In the genomic region with DNA sequence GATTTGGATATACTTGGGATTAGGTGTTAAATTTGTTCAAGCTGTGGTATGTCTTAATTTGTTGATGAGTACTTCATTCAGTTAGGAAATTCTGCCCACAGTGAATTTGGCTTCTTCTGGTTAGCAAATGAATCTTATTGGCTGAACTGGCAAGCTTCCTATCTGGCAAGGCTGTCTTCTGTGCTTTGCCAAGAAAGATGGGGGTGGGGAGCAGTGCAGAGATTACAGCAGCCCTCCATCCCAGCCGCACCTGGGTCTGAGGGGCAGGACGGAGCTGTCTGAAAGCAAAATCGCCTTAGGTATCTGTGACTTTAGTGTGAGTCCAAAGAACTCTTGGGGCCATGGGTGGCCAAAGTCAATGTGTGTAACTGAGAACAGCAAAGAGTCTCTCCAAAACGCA, we compare ENCODE assay signal across 17 mouse cellular contexts. TPM values are rescaled to one million over a fixed set of nuclear protein-coding genes. Genes with fewer than 3 reads are reported as not detected.
DNase-seq lines count a peak whose midpoint lies in the region; ATAC-seq and TF ChIP-seq lines count a peak whose summit lies in the region.
"Had no signal": no experiment of that assay in that cellular context is flagged by ENCODE, and none has a peak within 500 bp of the region (broad histone marks: within the 10 kb centered on the region; RNA-seq: fewer than 3 reads in every experiment).

No protein-coding gene starts in this region.

- no peaks in the 10 kb centered on the region for H3K27me3 ChIP-seq in cerebellum, adult 2 months (ENCODE audit: control insufficient read depth, insufficient read depth, low read length)
- no peaks in the 10 kb centered on the region for H3K27me3 ChIP-seq in forebrain, embryonic 16.5 days (replicated peaks; ENCODE audit: control insufficient read depth, insufficient read depth, low read length)
- H3K27me3 ChIP-seq: embryonic facial prominence, embryonic 15.5 days; megakaryocyte, embryonic 14.5 days; Patski had no signal

- H3K9ac ChIP-seq in forebrain, embryonic 16.5 days (replicated peaks; ENCODE audit: low read depth, low read length), result no peak overlapping the region
- H3K9ac ChIP-seq: embryonic facial prominence, embryonic 15.5 days; hindbrain, embryonic 14.5 days; liver, postnatal 0 days had no signal

- H3K4me2 ChIP-seq in forebrain, embryonic 16.5 days (ENCODE audit: low read length), result no peak overlapping the region; the same call in 1 of the 2 replicates
- H3K4me2 ChIP-seq: embryonic facial prominence, embryonic 15.5 days; hindbrain, embryonic 14.5 days had no signal

- no peak overlapping the region for H3K27ac ChIP-seq in cerebellum, adult 2 months (ENCODE audit: insufficient read depth, low read length)
- peak overlapping the region; percentile 65; the same call in 1 of the 2 replicates for H3K27ac ChIP-seq in forebrain, embryonic 16.5 days (ENCODE audit: low read length)
- H3K27ac ChIP-seq: embryonic facial prominence, embryonic 15.5 days; hindbrain, embryonic 14.5 days had no signal

- H3K9me3 ChIP-seq in forebrain, embryonic 16.5 days (ENCODE audit: control insufficient read depth, low read length), result no peaks in the 10 kb centered on the region
- H3K9me3 ChIP-seq: embryonic facial prominence, embryonic 15.5 days had no signal

- no peaks in the 10 kb centered on the region for H3K36me3 ChIP-seq in forebrain, embryonic 16.5 days (ENCODE audit: control insufficient read depth, insufficient read depth)
- H3K36me3 ChIP-seq: embryonic facial prominence, embryonic 15.5 days had no signal

- TF ChIP-seq CTCF in cerebellum, adult 2 months (IDR thresholded peaks at IDR 0.05; ENCODE audit: borderline replicate concordance, insufficient read depth, low read depth, low read length), result no peak

- ATAC-seq in forebrain, embryonic 16.5 days, result peak; percentile 65
- ATAC-seq: liver, postnatal 0 days; Patski had no signal

- 29% methylated on average over 4 of the region's 4 CpGs for WGBS in cerebellum, adult 2 months
- WGBS in forebrain, embryonic 16.5 days, result 17% methylated on average over 4 of the region's 4 CpGs

- no peak overlapping the region for H3K4me3 ChIP-seq in cerebellum, adult 2 months (replicated peaks; ENCODE audit: insufficient read depth, low read depth, low read length)
- no peak overlapping the region for H3K4me3 ChIP-seq in forebrain, embryonic 16.5 days (replicated peaks; ENCODE audit: low read length)
- H3K4me3 ChIP-seq: embryonic facial prominence, embryonic 15.5 days; megakaryocyte, embryonic 14.5 days had no signal

- H3K4me1 ChIP-seq in cerebellum, adult 2 months (ENCODE audit: control insufficient read depth, insufficient read depth, low read length), result peaks cover 6% of the 10 kb centered on the region
- H3K4me1 ChIP-seq in forebrain, embryonic 16.5 days (replicated peaks; ENCODE audit: control insufficient read depth, insufficient read depth, low read length), result peaks cover 12% of the 10 kb centered on the region
- H3K4me1 ChIP-seq: embryonic facial prominence, embryonic 15.5 days; megakaryocyte, embryonic 14.5 days had no signal

- peak; percentile 22 for DNase-seq in adrenal gland, adult 2 months
- DNase-seq in adrenal gland, postnatal 4 days (ENCODE audit: low spot score in 2 of 2), result no peak
- peak; percentile 27 to 28 for DNase-seq in layer of hippocampus, postnatal 10 days (ENCODE audit: low spot score in 2 of 2)
- no peak for DNase-seq in layer of hippocampus, adult 9-11 months
- DNase-seq in cerebellum, adult 2 months, result peak; percentile 26 to 34
- DNase-seq in spleen, adult 18-20 months, result no peak
- DNase-seq in lung, postnatal 25 days (ENCODE audit: low spot score), result no peak
- DNase-seq: kidney, adult 11 months; kidney, postnatal 25 days; liver, postnatal 0 days; right cerebral cortex, postnatal 4 days had no signal

- TF ChIP-seq POLR2A in cerebellum, adult 2 months (IDR thresholded peaks at IDR 0.05; ENCODE audit: borderline replicate concordance, insufficient read depth, low read length), result no peak

RNA-seq across cellular contexts. Expression of gene Clstn2, which starts 40.9 kb away (rescaled TPM):
- total RNA-seq in adrenal gland, adult 2 months (2021), result 1 to 10 TPM; 4.5 to 5.6 TPM
- 1.4 and 1.6 TPM in 2 replicates for polyA plus RNA-seq in adrenal gland, adult 2 months (2012; rRNA removed)
- 1 to 10 TPM; 4.3 to 4.6 TPM for total RNA-seq in adrenal gland, postnatal 4 days (2021)
- 100 to 1,000 TPM; 142 to 154 TPM for total RNA-seq in layer of hippocampus, postnatal 10 days (2021)
- 37.9 and 42.0 TPM in 2 replicates for polyA plus RNA-seq in cerebellum, adult 2 months (2012; rRNA removed)
- polyA plus RNA-seq in forebrain, embryonic 16.5 days (2015; fragmentation: Nextera tagmentation; extraction: Ambion mirVana), result 21.2 and 24.5 TPM in 2 replicates
- total RNA-seq: common myeloid progenitor, adult 5-6 weeks had no signal

Comparison
In these comparisons a context has a peak if more than half of its experiments do, and no peak if none do; other contexts are left out.
1. DNase-seq: peak in adrenal gland, adult 2 months (single experiment), layer of hippocampus, postnatal 10 days (2 of 2) and cerebellum, adult 2 months (2 of 2); none in adrenal gland, postnatal 4 days (0 of 2), layer of hippocampus, adult 9-11 months (single experiment), spleen, adult 18-20 months (0 of 2) and lung, postnatal 25 days (single experiment).
2. RNA of gene Clstn2, which starts 40.9 kb away (total RNA-seq): 142 to 154 TPM in layer of hippocampus, postnatal 10 days; 4.5 to 5.6 TPM in adrenal gland, adult 2 months and 4.3 to 4.6 TPM in adrenal gland, postnatal 4 days; every median in the first group is over 10 times any median in the second.